In genomic region chr15:82186931-82187330, GRCm38 (mm10) we compare ENCODE assay signal across 11 mouse cellular contexts. TPM values are rescaled to one million over a fixed set of nuclear protein-coding genes. Genes with fewer than 3 reads are reported as not detected.
A peak's percentile ranks its signal among the peaks of the same experiment; 100 is the strongest.
DNase-seq lines count a peak whose midpoint lies in the region; ATAC-seq and TF ChIP-seq lines count a peak whose summit lies in the region.
"Had no signal": no experiment of that assay in that cellular context is flagged by ENCODE, and none has a peak within 500 bp of the region (broad histone marks: within the 10 kb centered on the region; RNA-seq: fewer than 3 reads in every experiment).

No protein-coding gene starts in this region.

- H3K27me3 ChIP-seq in lung, embryonic 14.5 days (ENCODE audit: insufficient read depth, low read length) = no peaks in the 10 kb centered on the region
- H3K27me3 ChIP-seq in MEL (ENCODE audit: control insufficient read depth in 1 of 2, insufficient read depth in 2 of 2, low read length in 2 of 2) = no peaks in the 10 kb centered on the region
- H3K27me3 ChIP-seq in midbrain, embryonic 14.5 days (ENCODE audit: control insufficient read depth, insufficient read depth, low read length) = no peaks in the 10 kb centered on the region
- H3K27me3 ChIP-seq: midbrain, embryonic 12.5 days had no signal

- no peaks in the 10 kb centered on the region for H3K4me1 ChIP-seq in lung, embryonic 14.5 days (ENCODE audit: insufficient read depth)
- H3K4me1 ChIP-seq in MEL (ENCODE audit: control insufficient read depth in 1 of 2, insufficient read depth in 2 of 2, low read length in 2 of 2) = 0 out of 4 replicates have a peak, but pooled peaks cover 0 to 3% of the 10 kb centered on the region in 2 experiments
- H3K4me1 ChIP-seq in midbrain, embryonic 14.5 days (ENCODE audit: control insufficient read depth, insufficient read depth, low read length) = no peaks in the 10 kb centered on the region
- H3K4me1 ChIP-seq: embryonic facial prominence, embryonic 10.5 days; midbrain, embryonic 12.5 days had no signal

- TF ChIP-seq RAD21 in MEL (IDR thresholded peaks at IDR 0.05; ENCODE audit: low read depth, low read length) = no peak

- no peak overlapping the region for H3K9ac ChIP-seq in lung, embryonic 14.5 days
- no peak overlapping the region for H3K9ac ChIP-seq in MEL (ENCODE audit: control insufficient read depth, low read depth, low read length, poor library complexity, severe bottlenecking)
- H3K9ac ChIP-seq in midbrain, embryonic 14.5 days (replicated peaks; ENCODE audit: low read length) = no peak overlapping the region
- H3K9ac ChIP-seq: hindbrain, embryonic 14.5 days; midbrain, embryonic 12.5 days had no signal

- no peak for TF ChIP-seq POLR2A in MEL (IDR thresholded peaks at IDR 0.05; ENCODE audit: control insufficient read depth in 1 of 2, insufficient read depth in 1 of 2, low read depth in 1 of 2, low read length in 2 of 2, poor library complexity in 1 of 2)

- H3K9me3 ChIP-seq in lung, embryonic 14.5 days (ENCODE audit: low read depth, low read length) = peaks cover 4% of the 10 kb centered on the region; the same call in 1 of the 2 replicates
- no peaks in the 10 kb centered on the region for H3K9me3 ChIP-seq in MEL (replicated peaks; ENCODE audit: insufficient read depth, low read length)
- H3K9me3 ChIP-seq in midbrain, embryonic 14.5 days (ENCODE audit: control insufficient read depth, low read length) = no peaks in the 10 kb centered on the region; the same call in 1 of the 2 replicates

- 90% methylated on average over 5 of the region's 5 CpGs for WGBS in lung, embryonic 14.5 days
- WGBS in midbrain, embryonic 14.5 days = 94% methylated on average over 5 of the region's 5 CpGs

- peaks cover 97% of the 10 kb centered on the region for H3K36me3 ChIP-seq in lung, embryonic 14.5 days (ENCODE audit: insufficient read depth)
- peaks cover 0 to 3% of the 10 kb centered on the region in 2 experiments; a peak in 3 of 4 replicates for H3K36me3 ChIP-seq in MEL (ENCODE audit: control insufficient read depth in 1 of 2, insufficient read depth in 2 of 2, low read length in 2 of 2)
- peaks cover 99% of the 10 kb centered on the region for H3K36me3 ChIP-seq in midbrain, embryonic 14.5 days (ENCODE audit: control insufficient read depth, insufficient read depth, low read length)

- H3K4me2 ChIP-seq in lung, embryonic 14.5 days = no peak overlapping the region
- H3K4me2 ChIP-seq in midbrain, embryonic 14.5 days (ENCODE audit: low read length) = no peak overlapping the region
- H3K4me2 ChIP-seq: hindbrain, embryonic 14.5 days; midbrain, embryonic 12.5 days had no signal

- no peak for TF ChIP-seq EP300 in MEL (IDR thresholded peaks at IDR 0.05; ENCODE audit: low read depth in 1 of 2, low read length in 2 of 2)

- no peak for TF ChIP-seq CTCF in lung, embryonic 14.5 days (IDR thresholded peaks at IDR 0.05; ENCODE audit: low read depth)
- TF ChIP-seq CTCF in MEL (IDR thresholded peaks at IDR 0.05 in 2 of 3, conservative IDR thresholded peaks at IDR 0.05 in 1 of 3; ENCODE audit: control insufficient read depth in 1 of 3, insufficient read depth in 1 of 3, low read depth in 2 of 3, low read length in 3 of 3, poor library complexity in 1 of 3, severe bottlenecking in 1 of 3) = no peak; a peak in 1 of 6 replicates

- no peaks in the 10 kb centered on the region for H3K79me2 ChIP-seq in MEL (ENCODE audit: control insufficient read depth, insufficient read depth, low read length, poor library complexity)

- H3K4me3 ChIP-seq in lung, embryonic 14.5 days (ENCODE audit: low read depth, low read length) = no peak overlapping the region
- H3K4me3 ChIP-seq in MEL (ENCODE audit: control insufficient read depth in 1 of 2, insufficient read depth in 1 of 2, low read depth in 2 of 2, low read length in 2 of 2) = no peak overlapping the region
- no peak overlapping the region for H3K4me3 ChIP-seq in midbrain, embryonic 14.5 days (replicated peaks; ENCODE audit: low read depth, low read length)
- H3K4me3 ChIP-seq: embryonic facial prominence, embryonic 10.5 days; midbrain, embryonic 12.5 days had no signal

- H3K27ac ChIP-seq in lung, embryonic 14.5 days (ENCODE audit: low read depth) = peak overlapping the region; percentile 50
- H3K27ac ChIP-seq in MEL (ENCODE audit: control insufficient read depth, low read depth, low read length) = no peak overlapping the region
- H3K27ac ChIP-seq in midbrain, embryonic 14.5 days (replicated peaks; ENCODE audit: low read depth, low read length) = no peak overlapping the region
- H3K27ac ChIP-seq: embryonic facial prominence, embryonic 10.5 days; hindbrain, embryonic 14.5 days; midbrain, embryonic 12.5 days had no signal

- no peak for ATAC-seq in lung, embryonic 14.5 days (ENCODE audit: insufficient read depth)
- peak; percentile 37 to 50 for ATAC-seq in hematopoietic stem cell, adult 5-6 weeks (replicated peaks in 1 of 2; ENCODE audit: insufficient read depth in 1 of 2, low FRiP score in 2 of 2, low TSS enrichment in 1 of 2, low read depth in 1 of 2, poor library complexity in 2 of 2, severe bottlenecking in 2 of 2)
- ATAC-seq in neutrophil, adult 5-6 weeks (ENCODE audit: extremely low read depth, insufficient number of reproducible peaks, low FRiP score, poor library complexity, severe bottlenecking) = peak; percentile 71
- no peak for ATAC-seq in midbrain, embryonic 14.5 days (ENCODE audit: low FRiP score, low TSS enrichment)

- DNase-seq in lung, embryonic 14.5 days = no peak
- no peak for DNase-seq in lung, postnatal 4 days
- DNase-seq in MEL (ENCODE audit: low read depth, low spot score) = peak; percentile 46
- no peak for DNase-seq in adrenal gland, postnatal 36 days
- no peak for DNase-seq in midbrain, embryonic 14.5 days

TF ChIP-seq in MEL, 35 proteins besides CTCF, POLR2A, EP300 and RAD21:
- TF ChIP-seq MXI1 (IDR thresholded peaks at IDR 0.05; ENCODE audit: low read depth, low read length) (no peak), ZKSCAN1 (IDR thresholded peaks at IDR 0.05; ENCODE audit: low read depth, low read length) (no peak), ZMIZ1 (IDR thresholded peaks at IDR 0.05; ENCODE audit: low read depth, low read length) (no peak), RCOR1 (IDR thresholded peaks at IDR 0.05; ENCODE audit: low read depth, low read length) (no peak), ZNF384 (IDR thresholded peaks at IDR 0.05; ENCODE audit: low read depth, low read length) (no peak), CHD1 (IDR thresholded peaks at IDR 0.05; ENCODE audit: low read depth, low read length) (no peak), TCF12 (IDR thresholded peaks at IDR 0.05; ENCODE audit: low read depth, low read length) (no peak), NELFE (IDR thresholded peaks at IDR 0.05; ENCODE audit: low read depth, low read length) (no peak)

RNA-seq across cellular contexts. Expression of gene Shisa8, which starts 25.7 kb away (rescaled TPM):
- polyA plus RNA-seq in lung, embryonic 14.5 days (2014; fragmentation: Nextera tagmentation; extraction: Ambion mirVana) = 0.20 and 0.45 TPM in 2 replicates
- total RNA-seq in MEL (2012; rRNA removed) = not detected in 2 replicates
- polyA plus RNA-seq in MEL (2012; ENCODE audit: insufficient read depth in 1 of 2, insufficient read length in 2 of 2, low read depth in 1 of 2, low replicate concordance in 2 of 2, missing spikeins in 1 of 2) = under 1 TPM in 1 of 2 experiments, not detected in 1; 0.10 TPM
- total RNA-seq in hematopoietic stem cell, adult 5-6 weeks (2017) = 9.3 and 13.6 TPM in 2 replicates
- 0.58 and 1.1 TPM in 2 replicates for total RNA-seq in neutrophil, adult 5-6 weeks (2017)
- under 1 TPM; 0.46 to 0.73 TPM for total RNA-seq in adrenal gland, postnatal 36 days (2021)
- polyA plus RNA-seq in midbrain, embryonic 14.5 days (2014; fragmentation: Nextera tagmentation; extraction: Ambion mirVana) = 0.70 and 1.5 TPM in 2 replicates

RNA-seq across cellular contexts. Expression of gene Tnfrsf13c, which starts 37.2 kb away (rescaled TPM):
- polyA plus RNA-seq in lung, embryonic 14.5 days (2014; fragmentation: Nextera tagmentation; extraction: Ambion mirVana) = 0.22 TPM in 1 of 2 replicates, not detected in the other
- total RNA-seq in MEL (2012; rRNA removed) = 1.5 TPM in 2 replicates
- polyA plus RNA-seq in MEL (2012; ENCODE audit: insufficient read depth in 1 of 2, insufficient read length in 2 of 2, low read depth in 1 of 2, low replicate concordance in 2 of 2, missing spikeins in 1 of 2) = under 1 TPM in 1 of 2 experiments, not detected in 1; 0.63 TPM
- total RNA-seq in hematopoietic stem cell, adult 5-6 weeks (2017) = 9.2 and 10.6 TPM in 2 replicates
- total RNA-seq in neutrophil, adult 5-6 weeks (2017) = 157 and 160 TPM in 2 replicates
- under 1 TPM in 1 of 2 experiments, not detected in 1; 0.20 TPM for total RNA-seq in adrenal gland, postnatal 36 days (2021)
- 0.19 TPM in 1 of 2 replicates, not detected in the other for polyA plus RNA-seq in midbrain, embryonic 14.5 days (2014; fragmentation: Nextera tagmentation; extraction: Ambion mirVana)
- polyA plus RNA-seq: limb, embryonic 11.5 days; midbrain, embryonic 12.5 days had no signal

RNA-seq across cellular contexts. Expression of gene Srebf2, which starts 40.0 kb away (rescaled TPM):
- 107 and 114 TPM in 2 replicates for polyA plus RNA-seq in lung, embryonic 14.5 days (2014; fragmentation: Nextera tagmentation; extraction: Ambion mirVana)
- 40.5 and 52.2 TPM in 2 replicates for total RNA-seq in MEL (2012; rRNA removed)
- 100 to 1,000 TPM in 1 of 2 experiments, not detected in 1; 161 TPM for polyA plus RNA-seq in MEL (2012; ENCODE audit: insufficient read depth in 1 of 2, insufficient read length in 2 of 2, low read depth in 1 of 2, low replicate concordance in 2 of 2, missing spikeins in 1 of 2)
- 64.0 and 83.8 TPM in 2 replicates for total RNA-seq in hematopoietic stem cell, adult 5-6 weeks (2017)
- 71.5 and 74.5 TPM in 2 replicates for total RNA-seq in neutrophil, adult 5-6 weeks (2017)
- 100 to 1,000 TPM in 1 of 2 experiments, 10 to 100 TPM in 1; 80.3 to 113 TPM for total RNA-seq in adrenal gland, postnatal 36 days (2021)
- polyA plus RNA-seq in midbrain, embryonic 14.5 days (2014; fragmentation: Nextera tagmentation; extraction: Ambion mirVana) = 132 and 158 TPM in 2 replicates

RNA-seq across cellular contexts. Expression of gene Cenpm, which starts 57.6 kb away (rescaled TPM):
- polyA plus RNA-seq in lung, embryonic 14.5 days (2014; fragmentation: Nextera tagmentation; extraction: Ambion mirVana) = 86.9 and 88.1 TPM in 2 replicates
- 23.5 and 23.7 TPM in 2 replicates for total RNA-seq in MEL (2012; rRNA removed)
- polyA plus RNA-seq in MEL (2012; ENCODE audit: insufficient read depth in 1 of 2, insufficient read length in 2 of 2, low read depth in 1 of 2, low replicate concordance in 2 of 2, missing spikeins in 1 of 2) = 10 to 100 TPM in 1 of 2 experiments, not detected in 1; 56.3 TPM
- total RNA-seq in hematopoietic stem cell, adult 5-6 weeks (2017) = 15.6 and 25.6 TPM in 2 replicates
- total RNA-seq in neutrophil, adult 5-6 weeks (2017) = not detected in 2 replicates
- total RNA-seq in adrenal gland, postnatal 36 days (2021) = 1 to 10 TPM; 2.9 to 4.3 TPM
- 13.9 and 23.2 TPM in 2 replicates for polyA plus RNA-seq in midbrain, embryonic 14.5 days (2014; fragmentation: Nextera tagmentation; extraction: Ambion mirVana)

RNA-seq across cellular contexts. Expression of gene Ccdc134, which starts 59.2 kb away (rescaled TPM):
- polyA plus RNA-seq in lung, embryonic 14.5 days (2014; fragmentation: Nextera tagmentation; extraction: Ambion mirVana) = 20.5 and 22.1 TPM in 2 replicates
- 11.8 and 19.7 TPM in 2 replicates for total RNA-seq in MEL (2012; rRNA removed)
- 10 to 100 TPM in 1 of 2 experiments, not detected in 1; 17.5 TPM for polyA plus RNA-seq in MEL (2012; ENCODE audit: insufficient read depth in 1 of 2, insufficient read length in 2 of 2, low read depth in 1 of 2, low replicate concordance in 2 of 2, missing spikeins in 1 of 2)
- total RNA-seq in hematopoietic stem cell, adult 5-6 weeks (2017) = 15.9 and 20.8 TPM in 2 replicates
- total RNA-seq in neutrophil, adult 5-6 weeks (2017) = 35.9 and 37.9 TPM in 2 replicates
- 10 to 100 TPM in 1 of 2 experiments, 1 to 10 TPM in 1; 6.7 to 11.3 TPM for total RNA-seq in adrenal gland, postnatal 36 days (2021)
- polyA plus RNA-seq in midbrain, embryonic 14.5 days (2014; fragmentation: Nextera tagmentation; extraction: Ambion mirVana) = 10.0 and 11.0 TPM in 2 replicates

Comparison
In these comparisons a context has a peak if more than half of its experiments do, and no peak if none do; other contexts are left out.
1. ATAC-seq: peak in hematopoietic stem cell, adult 5-6 weeks (2 of 2) and neutrophil, adult 5-6 weeks (single experiment); none in lung, embryonic 14.5 days (single experiment) and midbrain, embryonic 14.5 days (single experiment).
2. RNA of gene Tnfrsf13c, which starts 37.2 kb away (total RNA-seq): 157 to 160 TPM in neutrophil, adult 5-6 weeks; 9.2 to 10.6 TPM in hematopoietic stem cell, adult 5-6 weeks, 1.5 TPM in MEL and 0.20 TPM in adrenal gland, postnatal 36 days; every median in the first group is over 10 times any median in the second.